Mouse (Mus musculus): ENCODE measurements around the gene Cdh5. TPM values are rescaled to one million over a fixed set of nuclear protein-coding genes. Genes with fewer than 3 reads are reported as not detected.
"Not testable (repeated sequence)": the region's sequence is repeated elsewhere in the genome, so short reads cannot be mapped to it uniquely, and the experiment has no call there.

Gene Cdh5
- polyA plus RNA-seq, 1 experiment from 2014 or later: 15.3 TPM

DNA sequence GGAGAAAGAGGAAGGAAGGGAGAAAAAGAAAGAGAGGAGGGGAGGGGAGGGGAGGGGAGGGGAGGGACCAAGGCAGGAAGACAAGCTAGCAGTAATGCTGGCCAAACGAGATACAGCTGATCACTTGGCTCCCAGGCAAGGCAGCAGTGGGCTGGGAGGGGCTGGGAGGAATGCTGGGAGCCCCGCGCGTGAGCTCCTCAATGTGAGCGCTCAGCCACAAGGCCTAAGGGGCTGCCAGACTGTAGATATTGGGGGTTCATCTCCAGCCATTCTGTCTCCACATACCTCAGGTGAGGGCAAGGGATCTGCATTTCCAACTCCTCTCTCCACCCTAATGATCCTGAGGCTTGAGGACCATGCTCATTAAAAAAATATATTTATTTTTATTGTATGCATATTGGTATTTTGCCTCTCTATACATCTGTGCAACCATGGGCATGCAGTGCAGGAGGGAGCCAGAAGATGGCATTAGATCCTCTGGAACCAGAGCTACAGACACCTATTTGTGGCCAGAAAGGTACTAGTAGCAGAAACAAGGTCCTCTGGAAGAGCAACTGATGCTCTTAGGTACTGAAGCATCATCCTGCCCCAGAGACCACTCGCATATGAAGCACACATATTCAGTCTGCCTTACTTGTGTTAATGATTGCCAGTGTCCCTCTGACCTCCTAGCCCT lies 2.6 kb upstream of the Cdh5 start:
- Histone ChIP-seq H3K9me3 (no peaks in the 10 kb centered on the region), H3K9ac (no peak overlapping the region), H3K4me3 (no peak overlapping the region), H3K36me3 (replicated peaks) (no peaks in the 10 kb centered on the region), H3K4me2 (no peak overlapping the region), H3K27ac (no peak overlapping the region), H3K4me1 (peaks cover 3% of the 10 kb centered on the region; the same call in 1 of the 2 replicates), H3K27me3 (replicated peaks) (no peaks in the 10 kb centered on the region)
- whole genome bisulfite sequencing: 36% methylated on average over 6 of the region's 6 CpGs
- ATAC-seq (replicated peaks): peak; percentile 21; the same call in 1 of the 2 replicates

DNA sequence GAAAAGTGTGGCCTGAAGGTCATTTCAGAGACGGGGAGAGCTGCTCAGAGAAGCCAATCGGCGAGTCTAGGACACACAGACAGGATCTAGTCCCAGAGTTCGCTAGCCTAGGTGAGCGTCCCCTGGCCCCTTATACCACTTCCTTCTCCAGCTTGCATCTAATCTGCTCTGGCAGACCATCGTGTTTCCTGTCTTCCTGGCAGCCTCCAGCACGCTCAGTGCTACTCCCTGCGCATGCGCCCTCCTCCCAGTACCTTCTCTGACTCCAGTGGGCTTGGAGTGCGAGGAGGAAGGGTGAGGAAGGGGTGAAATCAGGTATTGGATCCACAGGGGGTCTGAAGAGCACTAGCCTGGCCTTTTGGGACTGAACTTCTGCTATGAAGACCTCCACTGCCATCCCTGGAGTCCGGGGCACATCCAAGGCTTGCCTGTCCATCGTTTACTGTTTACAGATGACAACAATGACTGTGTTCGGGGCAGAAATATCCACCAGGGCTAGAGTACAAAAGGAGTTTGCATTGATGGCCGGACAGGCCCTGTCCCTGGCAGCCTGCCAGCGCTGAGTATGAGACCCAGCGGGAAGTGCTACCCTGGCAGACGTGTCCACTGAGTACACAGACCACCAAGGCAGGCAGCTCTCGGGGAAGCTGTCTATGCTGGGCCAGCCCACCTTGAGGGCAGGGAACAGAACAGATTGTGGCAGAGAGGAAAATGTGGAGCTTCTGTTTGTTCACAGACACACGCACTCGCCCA lies 1.9 kb upstream of the Cdh5 start:
- no peak overlapping the region for H3K4me2 ChIP-seq
- H3K4me3 ChIP-seq: no peak overlapping the region
- ATAC-seq (replicated peaks): 0 out of 2 replicates have a peak, but pooled peaks have one; percentile 43
- H3K4me1 ChIP-seq: peaks cover 3% of the 10 kb centered on the region; the same call in 1 of the 2 replicates
- no peaks in the 10 kb centered on the region for H3K27me3 ChIP-seq (replicated peaks)
- no peak overlapping the region for H3K27ac ChIP-seq
- 62% methylated on average over 20 of the region's 20 CpGs for WGBS
- no peaks in the 10 kb centered on the region for H3K36me3 ChIP-seq (replicated peaks)
- H3K9me3 ChIP-seq: no peaks in the 10 kb centered on the region
- no peak overlapping the region for H3K9ac ChIP-seq

DNA sequence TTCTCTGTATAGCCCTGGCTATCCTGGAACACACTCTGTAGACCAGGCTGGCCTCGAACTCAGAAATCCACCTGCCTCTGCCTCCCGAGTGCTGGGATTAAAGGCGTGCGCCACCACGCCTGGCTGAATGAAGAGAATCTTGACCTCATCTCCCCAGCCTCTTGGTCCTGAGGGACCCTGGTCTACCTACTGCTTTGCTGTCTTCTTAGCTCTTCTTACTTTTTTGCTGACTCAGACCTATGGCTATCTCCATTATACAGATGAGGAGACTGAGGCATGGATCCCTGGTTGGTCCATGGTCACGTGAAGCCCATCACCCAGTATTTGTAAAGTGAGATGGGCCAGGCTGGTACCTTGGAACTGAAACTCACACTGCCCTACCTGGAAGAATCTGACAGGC lies 701 bp upstream of the Cdh5 start:
- WGBS: 97% methylated on average over 6 of the region's 6 CpGs
- H3K4me2 ChIP-seq; H3K4me3 ChIP-seq; H3K9ac ChIP-seq; H3K27me3 ChIP-seq (replicated peaks); H3K36me3 ChIP-seq (replicated peaks); H3K27ac ChIP-seq; H3K4me1 ChIP-seq; H3K9me3 ChIP-seq; ATAC-seq (replicated peaks): not testable (repeated sequence)

DNA sequence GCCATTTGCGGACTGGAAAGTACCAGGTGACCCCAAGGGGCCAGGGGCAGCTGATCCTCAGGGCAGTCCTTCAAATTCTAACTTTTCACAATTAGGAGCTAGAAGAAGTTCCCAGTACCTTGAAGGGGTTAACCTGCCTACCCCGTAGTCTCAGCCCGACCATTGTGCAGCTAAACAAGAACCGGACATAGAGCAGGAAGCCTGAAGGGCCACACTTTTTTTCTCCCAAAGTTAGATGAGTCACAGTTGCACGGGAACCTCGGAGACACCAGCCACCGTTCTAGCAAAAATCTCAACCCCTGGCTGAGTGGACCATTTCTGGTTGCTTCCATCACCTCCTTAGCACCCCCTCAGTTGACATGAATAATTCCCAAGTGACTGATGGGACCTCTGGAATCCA lies 2.0 kb downstream of the Cdh5 start:
- no peaks in the 10 kb centered on the region for H3K27me3 ChIP-seq (replicated peaks)
- H3K4me3 ChIP-seq: no peak overlapping the region
- WGBS: 77% methylated on average over 7 of the region's 7 CpGs

DNA sequence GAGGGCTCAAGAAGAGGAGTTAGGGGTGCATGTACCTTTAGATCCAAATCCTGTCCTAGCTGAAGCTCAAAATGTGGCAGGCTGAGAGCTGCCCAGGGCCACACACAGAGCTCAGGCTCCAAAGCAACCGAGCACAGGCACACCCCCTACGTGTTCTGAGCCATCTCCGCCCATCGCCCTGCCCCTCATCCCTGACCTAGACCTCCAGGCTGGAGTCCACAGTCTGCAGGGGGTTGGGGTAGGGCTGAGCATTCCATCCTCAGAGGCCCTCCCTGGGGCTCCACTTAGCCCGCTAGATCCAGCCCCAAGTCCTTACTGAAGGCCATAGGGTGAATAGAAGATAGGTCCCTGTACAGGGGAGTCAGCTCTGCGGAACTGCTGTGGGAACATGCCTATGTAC lies 4.3 kb downstream of the Cdh5 start:
- WGBS: 65% methylated on average over 6 of the region's 6 CpGs
- no peak overlapping the region for H3K4me3 ChIP-seq
- H3K4me1 ChIP-seq: no peaks in the 10 kb centered on the region
- H3K27ac ChIP-seq: no peak overlapping the region
- no peaks in the 10 kb centered on the region for H3K9me3 ChIP-seq
- no peak for ATAC-seq (replicated peaks)
- no peak overlapping the region for H3K9ac ChIP-seq
- no peaks in the 10 kb centered on the region for H3K27me3 ChIP-seq (replicated peaks)
- H3K36me3 ChIP-seq (replicated peaks): no peaks in the 10 kb centered on the region
- no peak overlapping the region for H3K4me2 ChIP-seq

More for the DNA sequence above, 2.0 kb downstream of the Cdh5 start:
- Histone ChIP-seq H3K9ac (no peak overlapping the region), H3K4me1 (peaks cover 3% of the 10 kb centered on the region; the same call in 1 of the 2 replicates), H3K4me2 (no peak overlapping the region), H3K9me3 (no peaks in the 10 kb centered on the region), H3K36me3 (replicated peaks) (no peaks in the 10 kb centered on the region), H3K27ac (no peak overlapping the region)
- ATAC-seq (replicated peaks): no peak

DNA sequence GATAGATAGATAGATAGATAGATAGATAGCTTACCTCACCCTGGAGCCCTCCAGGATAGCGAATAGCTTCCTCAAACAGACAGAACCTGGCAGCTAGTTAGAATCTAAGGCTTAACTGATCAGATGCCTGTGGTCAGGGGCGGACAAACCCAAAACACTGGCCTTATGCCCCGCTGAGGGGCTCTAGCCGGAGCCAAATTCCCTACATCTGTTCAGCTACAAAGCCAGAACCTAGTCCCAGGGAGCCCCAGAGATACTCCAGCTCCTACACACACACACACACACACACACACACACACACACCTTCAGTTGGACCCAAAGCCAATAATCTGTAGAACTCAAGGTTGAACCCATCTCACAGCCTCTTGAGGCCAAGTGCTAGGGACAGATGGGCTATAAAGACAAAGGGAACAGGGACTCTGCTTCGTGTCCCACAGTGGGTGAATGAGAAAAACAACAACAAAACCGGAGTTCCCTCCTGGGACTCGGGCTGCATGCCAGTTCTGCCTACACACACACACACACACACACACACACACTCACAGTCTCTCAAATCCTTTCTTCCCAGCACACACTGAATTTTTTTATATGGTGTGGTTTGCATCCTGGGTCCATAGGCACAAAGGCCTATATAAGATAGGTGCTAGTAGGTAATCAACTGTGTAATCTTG lies 5.0 kb downstream of the Cdh5 start:
- Histone ChIP-seq H3K4me1 (no peaks in the 10 kb centered on the region), H3K9ac (no peak overlapping the region), H3K9me3 (no peaks in the 10 kb centered on the region), H3K4me2 (no peak overlapping the region), H3K27me3 (replicated peaks) (no peaks in the 10 kb centered on the region), H3K4me3 (no peak overlapping the region), H3K27ac (no peak overlapping the region), H3K36me3 (replicated peaks) (no peaks in the 10 kb centered on the region)
- 74% methylated on average over 7 of the region's 7 CpGs for WGBS
- no peak for ATAC-seq (replicated peaks)

DNA sequence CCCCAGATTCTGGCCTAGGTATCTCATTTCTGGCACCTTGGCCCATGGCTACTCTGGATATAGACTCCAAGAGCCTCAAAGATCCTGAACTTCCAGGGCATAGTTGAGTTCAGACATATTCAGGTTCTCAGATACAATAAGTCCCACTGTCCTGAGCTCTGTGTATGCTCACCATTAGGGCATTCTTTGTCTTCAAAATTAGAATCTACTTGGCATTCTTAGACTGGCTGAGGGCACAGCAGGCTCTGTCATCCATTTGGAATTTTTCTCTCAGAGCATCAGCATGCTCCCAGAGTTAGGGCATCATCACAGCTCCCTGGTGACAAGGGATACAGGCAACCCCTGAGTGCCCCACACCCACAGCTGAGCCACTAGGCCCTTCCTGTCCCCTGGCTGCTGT lies 5.7 kb downstream of the Cdh5 start:
- no peaks in the 10 kb centered on the region for H3K36me3 ChIP-seq (replicated peaks)
- H3K4me1 ChIP-seq: no peaks in the 10 kb centered on the region
- H3K27me3 ChIP-seq (replicated peaks): no peaks in the 10 kb centered on the region
- no peak overlapping the region for H3K9ac ChIP-seq
- H3K27ac ChIP-seq: no peak overlapping the region
- H3K4me3 ChIP-seq: no peak overlapping the region
- no peak for ATAC-seq (replicated peaks)
- no peak overlapping the region for H3K4me2 ChIP-seq
- H3K9me3 ChIP-seq: no peaks in the 10 kb centered on the region

DNA sequence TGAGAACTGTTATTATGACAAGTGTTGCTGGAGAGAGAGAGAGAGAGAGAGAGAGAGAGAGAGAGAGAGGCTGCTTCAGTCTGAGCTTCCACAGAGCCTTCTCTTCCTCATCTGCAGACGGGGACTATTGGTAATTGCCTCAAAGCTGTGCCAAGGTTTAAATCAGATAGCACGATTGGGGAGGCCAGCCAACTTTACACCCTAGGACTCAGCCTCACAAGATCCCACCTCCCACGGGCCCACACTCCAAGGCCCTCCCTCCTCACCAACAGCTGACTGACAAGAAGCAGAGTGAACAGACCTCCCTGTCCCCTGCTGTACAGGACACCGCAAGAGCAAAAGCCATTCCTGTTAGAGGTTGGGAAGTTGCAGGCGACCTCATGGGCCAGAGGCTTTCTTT lies 6.6 kb downstream of the Cdh5 start:
- no peaks in the 10 kb centered on the region for H3K36me3 ChIP-seq (replicated peaks)
- no peak overlapping the region for H3K27ac ChIP-seq
- H3K4me2 ChIP-seq: no peak overlapping the region
- H3K27me3 ChIP-seq (replicated peaks): no peaks in the 10 kb centered on the region
- no peaks in the 10 kb centered on the region for H3K4me1 ChIP-seq
- no peak overlapping the region for H3K9ac ChIP-seq
- 52% methylated on average over 5 of the region's 5 CpGs for WGBS
- H3K4me3 ChIP-seq: no peak overlapping the region
- no peak for ATAC-seq (replicated peaks)
- H3K9me3 ChIP-seq: no peaks in the 10 kb centered on the region

DNA sequence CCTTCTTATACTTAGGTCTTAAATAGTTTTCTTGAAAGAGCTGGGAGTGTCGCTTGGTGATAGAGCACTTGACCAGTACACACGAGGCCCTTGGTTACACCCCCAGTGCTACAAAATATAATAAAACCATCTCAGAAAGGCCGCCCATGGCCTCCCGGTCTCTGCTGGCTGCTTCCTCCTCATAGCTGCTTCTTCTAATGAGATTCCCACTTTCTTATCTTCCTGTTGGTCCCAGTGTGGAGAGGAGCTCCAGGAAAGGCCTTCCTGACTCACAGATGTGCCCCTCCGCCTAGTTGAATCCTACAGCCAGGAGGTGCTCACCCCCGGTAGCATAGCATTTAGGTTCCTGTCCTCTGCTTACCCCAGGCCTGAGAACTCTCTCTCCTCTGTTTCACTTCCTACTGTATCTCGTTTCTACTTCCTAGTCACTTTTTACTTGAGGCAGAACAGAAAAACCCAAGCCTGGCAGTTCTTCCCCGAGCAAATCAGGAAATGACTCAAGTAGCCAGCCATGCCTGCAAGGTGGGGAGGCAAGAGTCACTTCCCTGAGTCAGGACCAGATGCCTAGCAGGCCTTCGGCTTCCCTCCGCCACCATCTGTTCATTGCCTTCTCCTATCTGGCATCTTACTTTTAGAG lies 9.2 kb downstream of the Cdh5 start:
- H3K4me1 ChIP-seq: no peaks in the 10 kb centered on the region
- ATAC-seq (replicated peaks): no peak
- 86% methylated on average over 10 of the region's 10 CpGs for WGBS

DNA sequence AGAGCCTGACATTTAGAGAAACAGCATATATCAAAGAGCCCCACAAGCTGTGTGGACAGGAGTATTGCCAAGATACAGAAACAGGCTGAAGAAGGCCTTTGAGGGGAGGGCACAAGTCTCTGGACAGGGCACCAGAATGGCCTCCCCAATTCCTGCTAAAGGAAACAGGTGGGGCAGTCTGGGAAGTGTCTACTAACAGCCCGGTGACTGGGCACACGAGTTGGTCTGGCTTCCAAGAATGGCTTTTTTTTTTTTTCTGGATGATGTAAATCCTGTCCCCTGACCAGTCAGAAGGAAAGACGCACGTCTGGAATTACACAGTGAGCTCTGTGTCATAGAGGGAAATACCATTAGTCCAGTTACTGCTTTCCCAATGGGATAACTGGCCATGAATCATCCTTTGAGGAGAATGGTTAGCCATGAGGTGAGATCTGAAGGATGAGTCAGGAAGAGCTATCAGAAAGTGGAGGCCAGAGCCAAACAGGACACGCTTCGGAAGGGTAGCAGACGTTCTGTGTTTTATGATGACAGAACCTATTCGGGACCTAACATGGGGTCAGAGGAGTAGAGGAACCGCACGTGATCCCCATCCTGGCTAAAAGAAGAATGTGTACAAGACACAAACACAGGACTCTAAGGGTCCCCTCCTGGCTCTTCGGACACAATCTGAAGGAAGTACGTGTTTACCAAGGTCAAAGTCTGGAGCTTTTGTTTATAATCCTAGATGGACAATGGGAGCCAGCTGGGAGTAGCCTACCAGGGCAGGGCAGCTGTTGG lies 20.4 kb downstream of the Cdh5 start:
- Histone ChIP-seq H3K27ac (no peak overlapping the region), H3K27me3 (replicated peaks) (no peaks in the 10 kb centered on the region), H3K4me3 (no peak overlapping the region), H3K9ac (no peak overlapping the region), H3K4me2 (no peak overlapping the region), H3K9me3 (no peaks in the 10 kb centered on the region), H3K4me1 (no peaks in the 10 kb centered on the region), H3K36me3 (replicated peaks) (no peaks in the 10 kb centered on the region)
- no peak for ATAC-seq (replicated peaks)
- 90% methylated on average over 12 of the region's 12 CpGs for WGBS

More for the DNA sequence above, 9.2 kb downstream of the Cdh5 start:
- Histone ChIP-seq H3K9ac (no peak overlapping the region), H3K27me3 (replicated peaks) (no peaks in the 10 kb centered on the region), H3K27ac (no peak overlapping the region), H3K9me3 (no peaks in the 10 kb centered on the region), H3K4me3 (no peak overlapping the region), H3K36me3 (replicated peaks) (no peaks in the 10 kb centered on the region), H3K4me2 (no peak overlapping the region)

DNA sequence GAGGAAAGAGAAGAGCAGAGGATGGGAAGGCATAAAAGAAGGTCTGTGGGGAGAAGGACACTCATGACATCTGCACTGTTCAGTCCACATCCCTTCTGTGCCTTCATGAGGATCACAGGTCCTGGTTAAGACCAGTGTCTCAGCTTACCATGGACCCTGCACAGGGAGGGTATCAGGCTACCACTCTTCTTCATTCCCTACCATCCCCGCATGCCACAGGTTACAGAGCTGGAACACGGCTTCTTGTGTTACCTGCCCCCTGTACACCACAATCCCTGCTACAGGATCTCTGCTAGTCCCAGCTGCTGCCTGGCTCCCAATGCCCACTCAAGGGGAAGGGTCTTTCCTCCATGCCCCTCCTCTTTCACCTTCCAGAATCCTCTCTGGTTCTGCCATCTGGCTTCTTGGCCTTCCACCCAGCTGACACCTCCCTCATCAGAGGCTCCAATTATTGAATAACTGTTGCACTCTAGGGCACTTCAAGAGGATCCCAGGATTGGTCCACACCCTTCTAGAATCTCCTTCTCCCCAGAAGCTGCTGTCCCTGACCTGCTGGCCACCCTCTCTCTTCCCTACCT lies 21.7 kb downstream of the Cdh5 start:
- no peak overlapping the region for H3K4me3 ChIP-seq
- 95% methylated on average over 2 of the region's 2 CpGs for WGBS
- ATAC-seq (replicated peaks): no peak
- H3K9me3 ChIP-seq: no peaks in the 10 kb centered on the region
- no peaks in the 10 kb centered on the region for H3K36me3 ChIP-seq (replicated peaks)
- no peaks in the 10 kb centered on the region for H3K4me1 ChIP-seq
- no peaks in the 10 kb centered on the region for H3K27me3 ChIP-seq (replicated peaks)
- no peak overlapping the region for H3K4me2 ChIP-seq
- no peak overlapping the region for H3K9ac ChIP-seq
- H3K27ac ChIP-seq: no peak overlapping the region

Measured in midbrain, embryonic 15.5 days (tissue).